Mouse (Mus musculus): ENCODE measurements around the gene Ugt1a1. TPM values are rescaled to one million over a fixed set of nuclear protein-coding genes. Genes with fewer than 3 reads are reported as not detected.

Ugt1a1 gene
- polyA plus RNA-seq, 2 experiments: 0.17 TPM; not detected in 1

DNA sequence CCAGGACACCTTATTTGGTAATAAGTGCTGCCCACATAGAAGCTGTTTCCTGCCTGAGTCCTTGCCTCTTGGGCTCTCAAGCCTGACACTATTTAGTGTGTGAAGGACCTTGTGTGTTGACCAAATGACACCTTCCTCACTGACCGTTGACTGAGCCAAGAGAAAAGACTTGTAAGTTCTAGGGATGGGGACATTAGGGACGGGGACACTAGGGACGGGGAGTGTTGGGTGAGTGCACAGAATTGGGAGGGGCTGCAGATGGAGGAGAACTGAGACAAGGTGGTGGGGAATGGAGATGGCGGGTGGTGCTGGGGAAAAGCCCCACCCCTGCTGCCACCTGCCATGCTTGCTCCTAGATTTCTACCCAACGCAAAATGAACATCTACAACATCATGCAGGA is 18.2 kb downstream of the Ugt1a1 start:
- H3K4me3 ChIP-seq (ENCODE audit: insufficient read depth in 1 of 2, low read depth in 2 of 2, low read length in 2 of 2): no peak overlapping the region
- no peaks in the 10 kb centered on the region for H3K27me3 ChIP-seq (ENCODE audit: control insufficient read depth, insufficient read depth, low read length)
- H3K9ac ChIP-seq (replicated peaks): no peak overlapping the region
- no peak overlapping the region for H3K4me2 ChIP-seq (ENCODE audit: low read depth)
- no peaks in the 10 kb centered on the region for H3K4me1 ChIP-seq (replicated peaks; ENCODE audit: control insufficient read depth in 2 of 2, insufficient read depth in 2 of 2, low read length in 1 of 2)
- WGBS (ENCODE audit: insufficient replicate concordance): 54% methylated on average over 5 of the region's 5 CpGs
- H3K9me3 ChIP-seq (ENCODE audit: control insufficient read depth, low read length): peaks cover 18% of the 10 kb centered on the region
- TF ChIP-seq CTCF (IDR thresholded peaks at IDR 0.05; ENCODE audit: low read depth) (no peak), EP300 (IDR thresholded peaks at IDR 0.05; ENCODE audit: low read depth) (no peak)
- no peaks in the 10 kb centered on the region for H3K36me3 ChIP-seq (replicated peaks; ENCODE audit: control insufficient read depth, insufficient read depth, low read depth)
- DNase-seq (ENCODE audit: low read depth in 3 of 3, low spot score in 3 of 3) (no peak), ATAC-seq (ENCODE audit: insufficient read depth) (no peak)
- no peak overlapping the region for H3K27ac ChIP-seq

DNA sequence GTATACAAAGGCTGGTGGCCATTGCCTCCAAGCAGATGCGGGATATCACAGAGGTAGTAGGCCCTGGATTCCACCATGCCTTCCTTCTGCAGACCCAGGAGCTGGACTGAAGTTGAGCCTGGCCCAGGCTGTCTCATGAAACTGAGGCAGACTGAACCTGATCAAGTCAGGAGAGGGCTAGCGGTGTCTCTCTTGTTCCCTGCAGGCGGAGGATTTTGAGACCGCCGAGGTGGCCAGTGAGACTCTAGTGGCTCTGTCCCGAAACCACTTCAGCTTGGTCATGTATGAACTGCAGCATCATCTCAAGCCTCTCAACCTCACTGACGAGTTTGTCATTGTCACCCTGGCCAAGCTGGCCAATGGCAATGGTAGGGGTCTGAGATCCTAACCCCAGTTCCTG is 18.7 kb downstream of the Ugt1a1 start:
- no peaks in the 10 kb centered on the region for H3K36me3 ChIP-seq (replicated peaks; ENCODE audit: control insufficient read depth, insufficient read depth, low read depth)
- ATAC-seq (ENCODE audit: insufficient read depth): no peak

DNA sequence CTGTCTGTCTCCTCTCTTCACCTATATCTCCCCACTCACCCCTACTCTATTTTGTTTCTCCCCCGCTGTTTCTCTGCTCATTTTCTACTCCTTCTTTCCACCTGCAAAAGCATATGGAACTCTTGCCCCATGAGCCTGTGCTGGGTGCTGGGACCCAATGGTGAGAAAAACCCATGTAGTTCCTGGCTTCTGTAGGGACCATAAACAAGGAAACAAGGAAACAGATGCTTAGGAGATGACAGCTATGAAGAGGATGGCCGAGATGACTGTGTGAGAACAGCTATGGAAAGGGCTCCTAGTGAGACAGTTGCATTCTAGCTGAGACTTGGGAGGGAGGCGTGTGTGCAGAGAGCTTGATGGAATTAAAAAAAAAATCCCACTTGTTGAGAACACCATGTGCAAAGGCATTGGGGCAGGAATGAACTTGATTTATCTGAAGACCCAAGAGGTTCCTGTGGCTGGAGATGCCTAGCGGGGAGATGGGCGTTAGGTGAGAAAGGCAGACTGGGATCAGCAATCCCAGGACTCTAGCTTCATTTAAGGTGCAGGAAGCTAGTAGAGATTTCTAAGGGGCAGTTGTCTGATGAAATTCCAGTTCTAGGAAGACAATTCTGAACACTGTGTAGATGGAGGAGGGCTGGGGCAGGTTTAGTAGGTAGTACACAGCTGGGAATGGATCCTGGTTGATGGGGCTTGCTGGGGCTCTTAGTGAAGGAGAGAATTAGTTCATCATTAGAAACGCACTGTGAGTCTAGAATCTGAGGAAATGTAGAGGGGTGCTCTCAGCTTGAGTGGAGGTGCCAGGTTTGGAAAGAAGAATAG is 19.4 kb downstream of the Ugt1a1 start:
- no peaks in the 10 kb centered on the region for H3K27me3 ChIP-seq (ENCODE audit: control insufficient read depth, insufficient read depth, low read length)
- H3K36me3 ChIP-seq (replicated peaks; ENCODE audit: control insufficient read depth, insufficient read depth, low read depth): no peaks in the 10 kb centered on the region
- no peaks in the 10 kb centered on the region for H3K4me1 ChIP-seq (replicated peaks; ENCODE audit: control insufficient read depth in 2 of 2, insufficient read depth in 2 of 2, low read length in 1 of 2)
- DNase-seq (ENCODE audit: low read depth in 3 of 3, low spot score in 3 of 3) (no peak), ATAC-seq (ENCODE audit: insufficient read depth) (no peak)
- H3K4me2 ChIP-seq (ENCODE audit: low read depth): no peak overlapping the region
- TF ChIP-seq CTCF (IDR thresholded peaks at IDR 0.05; ENCODE audit: low read depth): no peak
- no peak for TF ChIP-seq EP300 (IDR thresholded peaks at IDR 0.05; ENCODE audit: low read depth)
- WGBS (ENCODE audit: insufficient replicate concordance): 53% methylated on average over 6 of the region's 6 CpGs
- no peak overlapping the region for H3K4me3 ChIP-seq (ENCODE audit: insufficient read depth in 1 of 2, low read depth in 2 of 2, low read length in 2 of 2)
- H3K9me3 ChIP-seq (ENCODE audit: control insufficient read depth, low read length): peaks cover 29% of the 10 kb centered on the region
- H3K9ac ChIP-seq (replicated peaks): no peak overlapping the region
- H3K27ac ChIP-seq: no peak overlapping the region

More for the DNA sequence above, 18.7 kb downstream of the Ugt1a1 start:
- Histone ChIP-seq H3K9me3 (ENCODE audit: control insufficient read depth, low read length) (peaks cover 22% of the 10 kb centered on the region), H3K27me3 (ENCODE audit: control insufficient read depth, insufficient read depth, low read length) (no peaks in the 10 kb centered on the region), H3K27ac (no peak overlapping the region), H3K4me1 (replicated peaks; ENCODE audit: control insufficient read depth in 2 of 2, insufficient read depth in 2 of 2, low read length in 1 of 2) (no peaks in the 10 kb centered on the region), H3K4me3 (ENCODE audit: insufficient read depth in 1 of 2, low read depth in 2 of 2, low read length in 2 of 2) (no peak overlapping the region), H3K9ac (replicated peaks) (no peak overlapping the region), H3K4me2 (ENCODE audit: low read depth) (no peak overlapping the region)
- TF ChIP-seq EP300 (IDR thresholded peaks at IDR 0.05; ENCODE audit: low read depth) (no peak), CTCF (IDR thresholded peaks at IDR 0.05; ENCODE audit: low read depth) (no peak)
- no peak for DNase-seq (ENCODE audit: low read depth in 3 of 3, low spot score in 3 of 3)
- WGBS (ENCODE audit: insufficient replicate concordance): 62% methylated on average over 7 of the region's 7 CpGs

DNA sequence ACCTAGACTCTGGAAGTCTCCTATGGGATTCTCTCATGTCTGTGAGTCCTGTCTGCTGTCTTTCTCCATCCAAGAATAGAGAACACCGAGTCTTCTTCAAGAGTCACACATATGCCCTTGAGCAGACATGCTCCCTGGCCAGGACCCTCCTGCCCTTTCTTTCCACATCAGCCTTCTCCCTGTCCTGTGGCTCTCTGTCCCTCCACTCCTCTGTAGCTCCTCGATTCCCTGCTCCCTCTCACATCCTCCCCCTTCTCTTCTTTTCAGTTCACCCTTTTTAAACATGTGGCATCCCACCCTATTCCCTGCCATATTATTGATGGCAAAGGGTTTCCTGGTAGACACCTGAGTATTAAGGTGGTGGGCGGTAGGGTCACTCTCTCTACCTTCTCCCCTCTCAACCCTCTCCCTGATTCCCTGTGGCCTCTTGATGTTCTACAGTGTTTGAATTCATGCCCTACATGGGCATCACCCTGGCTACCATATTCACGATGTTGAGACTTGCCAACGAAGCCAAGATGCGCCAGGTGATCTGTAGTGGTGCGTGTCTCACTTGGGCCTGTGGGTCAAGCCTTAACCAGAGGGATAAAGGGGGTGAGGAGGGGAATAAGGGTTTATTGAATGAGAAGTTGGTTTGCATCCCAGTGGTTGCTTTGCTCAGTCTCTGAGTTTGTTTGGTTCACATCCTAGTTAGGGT is 20.2 kb downstream of the Ugt1a1 start:
- Histone ChIP-seq H3K4me2 (ENCODE audit: low read depth) (no peak overlapping the region), H3K4me3 (ENCODE audit: insufficient read depth in 1 of 2, low read depth in 2 of 2, low read length in 2 of 2) (no peak overlapping the region), H3K27me3 (ENCODE audit: control insufficient read depth, insufficient read depth, low read length) (no peaks in the 10 kb centered on the region), H3K4me1 (replicated peaks; ENCODE audit: control insufficient read depth in 2 of 2, insufficient read depth in 2 of 2, low read length in 1 of 2) (no peaks in the 10 kb centered on the region), H3K9ac (replicated peaks) (no peak overlapping the region), H3K9me3 (ENCODE audit: control insufficient read depth, low read length) (peaks cover 29% of the 10 kb centered on the region), H3K36me3 (replicated peaks; ENCODE audit: control insufficient read depth, insufficient read depth, low read depth) (no peaks in the 10 kb centered on the region), H3K27ac (no peak overlapping the region)
- no peak for TF ChIP-seq EP300 (IDR thresholded peaks at IDR 0.05; ENCODE audit: low read depth)
- no peak for TF ChIP-seq CTCF (IDR thresholded peaks at IDR 0.05; ENCODE audit: low read depth)
- no peak for ATAC-seq (ENCODE audit: insufficient read depth)
- DNase-seq (ENCODE audit: low read depth in 3 of 3, low spot score in 3 of 3): no peak
- 44% methylated on average over 7 of the region's 7 CpGs for WGBS (ENCODE audit: insufficient replicate concordance)

DNA sequence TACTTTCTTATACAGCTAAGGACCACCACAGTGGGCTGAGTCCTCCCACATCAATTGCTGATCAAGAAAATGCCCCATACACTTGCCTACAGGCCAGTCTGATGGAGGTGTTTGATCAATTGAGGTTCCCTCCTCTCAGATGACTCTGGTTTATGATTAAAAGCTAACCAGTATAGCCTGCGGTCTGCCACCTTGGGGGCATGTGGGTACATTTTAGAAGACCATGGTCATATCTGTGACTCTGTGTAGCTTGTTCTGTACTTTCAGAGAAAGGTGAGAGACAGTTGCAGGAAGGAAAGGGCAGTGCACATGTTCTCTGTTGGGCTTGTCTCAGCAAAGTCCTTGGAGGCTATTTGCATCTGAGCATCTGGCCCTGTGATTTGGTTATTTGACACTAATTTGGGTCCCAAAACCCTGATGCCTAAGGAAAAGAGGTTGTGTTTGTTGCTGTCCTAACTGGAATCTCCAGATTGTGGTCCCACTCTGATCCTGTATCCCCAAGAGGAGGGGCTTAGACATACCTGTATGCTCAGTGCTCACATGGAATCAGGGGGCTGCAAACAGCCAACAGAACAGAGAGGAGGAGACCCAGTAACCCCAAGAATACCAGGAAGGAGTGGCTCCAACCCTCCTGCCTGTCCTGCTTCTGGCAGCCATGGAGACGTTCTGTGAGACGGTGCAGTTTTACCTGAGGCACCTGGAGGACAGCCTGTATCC is 21.1 kb downstream of the Ugt1a1 start:
- Histone ChIP-seq H3K9ac (replicated peaks) (no peak overlapping the region), H3K9me3 (ENCODE audit: control insufficient read depth, low read length) (peaks cover 31% of the 10 kb centered on the region), H3K4me1 (replicated peaks; ENCODE audit: control insufficient read depth in 2 of 2, insufficient read depth in 2 of 2, low read length in 1 of 2) (no peaks in the 10 kb centered on the region), H3K4me2 (ENCODE audit: low read depth) (no peak overlapping the region), H3K36me3 (replicated peaks; ENCODE audit: control insufficient read depth, insufficient read depth, low read depth) (no peaks in the 10 kb centered on the region), H3K27me3 (ENCODE audit: control insufficient read depth, insufficient read depth, low read length) (no peaks in the 10 kb centered on the region), H3K4me3 (ENCODE audit: insufficient read depth in 1 of 2, low read depth in 2 of 2, low read length in 2 of 2) (no peak overlapping the region), H3K27ac (no peak overlapping the region)
- ATAC-seq (ENCODE audit: insufficient read depth): no peak
- no peak for TF ChIP-seq CTCF (IDR thresholded peaks at IDR 0.05; ENCODE audit: low read depth)
- TF ChIP-seq EP300 (IDR thresholded peaks at IDR 0.05; ENCODE audit: low read depth): no peak
- 43% methylated on average over 3 of the region's 3 CpGs for WGBS (ENCODE audit: insufficient replicate concordance)
- DNase-seq (ENCODE audit: low read depth in 3 of 3, low spot score in 3 of 3): no peak

Measured in liver, embryonic 14.5 days (tissue).